Mouse (Mus musculus) CD8-positive naive resting alpha-beta T cell, adult 2 months (primary cell): ENCODE results near the gene Nr4a1.

Experiments used
- DNase-seq, 2 experiments: peaks; one replicate each; pipeline ENCODE4 v3.0.0; 2022; ENCODE audit warnings: low read depth in 2 of 2, low spot score in 2 of 2

Nr4a1 gene

GRCm38 (mm10) chr15:101253886-101254795 lies at the start of gene Nr4a1:
TSS of gene Nr4a1 (plus strand) at chr15:101254269.
- DNase-seq: peak; percentile 62 to 63

- no peak for DNase-seq
These were observed 49.3 kb upstream of the Nr4a1 start for GRCm38 (mm10) chr15:101204781-101205180.

- peak; percentile 55 to 68 for DNase-seq
These were observed 43.8 kb upstream of the Nr4a1 start for GRCm38 (mm10) chr15:101210228-101210627.

GRCm38 (mm10) chr15:101210998-101211613 lies 43.0 kb upstream of the Nr4a1 start:
- DNase-seq: no peak

DNA sequence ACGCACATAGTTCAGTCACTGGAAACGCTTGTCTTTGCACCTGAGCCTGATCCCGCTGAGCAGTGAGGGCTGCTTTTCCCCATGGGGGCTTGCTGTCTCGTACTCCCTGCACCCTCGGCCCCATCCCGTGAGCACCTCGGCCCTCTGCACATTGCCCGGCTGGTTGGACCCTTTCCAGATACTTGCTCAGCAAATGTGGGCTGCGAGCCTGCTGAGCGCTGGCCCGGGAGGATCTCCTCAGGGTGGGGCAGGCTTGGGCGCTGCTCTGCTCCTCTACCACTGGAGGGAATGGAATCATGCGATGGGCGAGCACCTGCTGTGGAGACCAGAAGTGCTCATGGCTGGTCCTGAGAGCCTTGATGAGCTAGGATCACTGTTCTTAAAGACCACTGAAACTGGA lies 41.6 kb upstream of the Nr4a1 start:
- no peak for DNase-seq

DNA sequence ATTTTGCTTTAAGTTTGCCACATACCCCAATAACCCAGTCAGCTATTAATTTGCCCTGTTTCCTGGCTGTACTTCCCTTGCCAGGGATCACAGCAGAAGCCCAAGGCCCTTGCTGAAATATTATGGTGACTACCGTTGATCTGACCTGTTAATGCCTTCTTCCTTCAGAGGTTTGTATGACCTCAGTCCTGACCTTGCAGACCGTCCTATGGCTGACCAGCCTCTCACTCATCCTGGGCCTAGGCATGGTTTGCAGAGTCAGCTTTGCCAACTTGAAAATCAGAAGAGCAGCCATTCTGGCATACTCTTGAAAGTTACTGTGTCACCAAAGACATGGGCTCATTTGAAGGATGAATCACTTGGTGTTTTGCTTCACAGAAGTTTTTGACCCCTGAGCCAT lies 38.9 kb upstream of the Nr4a1 start:
- DNase-seq: no peak

GRCm38 (mm10) chr15:101216036-101216435 lies 38.0 kb upstream of the Nr4a1 start:
- DNase-seq: no peak

- no peak for DNase-seq
These were observed 33.2 kb upstream of the Nr4a1 start for GRCm38 (mm10) chr15:101220905-101221297.

- peak; percentile 52 to 65 for DNase-seq
These were observed 32.6 kb upstream of the Nr4a1 start for GRCm38 (mm10) chr15:101221298-101222104.

GRCm38 (mm10) chr15:101222897-101223482 lies 31.1 kb upstream of the Nr4a1 start:
- DNase-seq: no peak

GRCm38 (mm10) chr15:101223596-101223995 lies 30.5 kb upstream of the Nr4a1 start:
- DNase-seq: no peak

DNA sequence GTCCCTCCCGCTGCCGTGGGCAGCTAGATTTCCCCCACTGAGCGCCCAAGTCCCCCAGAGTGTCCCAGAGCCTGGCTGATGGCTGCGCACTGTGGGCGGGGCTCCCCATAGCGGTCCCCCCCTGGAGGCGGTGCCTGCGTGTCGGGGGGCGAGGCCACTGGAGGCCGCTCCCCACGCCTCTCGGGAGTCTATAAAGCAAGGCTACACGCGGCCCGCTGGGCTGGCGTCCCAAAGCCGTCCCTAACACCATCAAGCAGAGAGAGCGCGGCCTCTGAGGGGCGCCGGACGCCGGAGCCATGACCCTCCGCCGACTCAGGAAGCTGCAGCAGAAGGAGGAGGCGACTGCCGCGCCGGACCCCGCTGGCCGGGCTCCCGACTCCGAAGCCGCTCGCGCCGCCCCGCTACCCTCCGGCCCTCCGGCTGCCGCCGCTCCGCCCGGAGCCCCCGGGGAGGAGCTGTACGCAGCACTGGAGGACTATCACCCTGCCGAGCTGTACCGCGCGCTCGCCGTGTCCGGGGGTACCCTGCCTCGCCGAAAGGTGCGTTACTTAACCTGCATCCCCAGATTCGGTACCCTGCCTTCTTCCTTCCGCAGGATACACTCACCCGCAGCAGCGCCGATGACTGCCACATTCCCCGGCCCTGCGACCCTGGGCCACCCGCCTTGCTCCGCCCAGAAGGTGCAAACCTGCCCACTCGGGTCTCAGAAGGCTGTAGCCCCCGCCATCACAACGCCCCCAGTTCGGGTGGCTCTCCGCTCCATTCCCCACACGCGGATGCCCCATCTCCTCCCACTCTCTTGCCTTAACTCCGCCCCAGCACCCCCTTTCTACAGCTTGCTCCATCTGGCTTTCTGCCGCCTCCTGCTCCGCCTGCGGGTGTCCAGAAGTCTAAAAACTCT lies 29.8 kb upstream of the Nr4a1 start, which contains the start of gene Grasp:
TSS of gene Grasp (plus strand) at position 183 of the 901 bp plus-strand sequence.
- DNase-seq: peak; percentile 73 to 88

- DNase-seq: no peak
These were observed 29.1 kb upstream of the Nr4a1 start for GRCm38 (mm10) chr15:101224977-101225376.

- DNase-seq: no peak
These were observed 26.1 kb upstream of the Nr4a1 start for GRCm38 (mm10) chr15:101227971-101228370.

GRCm38 (mm10) chr15:101228866-101229590 lies 25.0 kb upstream of the Nr4a1 start:
- no peak for DNase-seq

GRCm38 (mm10) chr15:101230503-101230902 lies 23.6 kb upstream of the Nr4a1 start:
- DNase-seq: no peak

DNA sequence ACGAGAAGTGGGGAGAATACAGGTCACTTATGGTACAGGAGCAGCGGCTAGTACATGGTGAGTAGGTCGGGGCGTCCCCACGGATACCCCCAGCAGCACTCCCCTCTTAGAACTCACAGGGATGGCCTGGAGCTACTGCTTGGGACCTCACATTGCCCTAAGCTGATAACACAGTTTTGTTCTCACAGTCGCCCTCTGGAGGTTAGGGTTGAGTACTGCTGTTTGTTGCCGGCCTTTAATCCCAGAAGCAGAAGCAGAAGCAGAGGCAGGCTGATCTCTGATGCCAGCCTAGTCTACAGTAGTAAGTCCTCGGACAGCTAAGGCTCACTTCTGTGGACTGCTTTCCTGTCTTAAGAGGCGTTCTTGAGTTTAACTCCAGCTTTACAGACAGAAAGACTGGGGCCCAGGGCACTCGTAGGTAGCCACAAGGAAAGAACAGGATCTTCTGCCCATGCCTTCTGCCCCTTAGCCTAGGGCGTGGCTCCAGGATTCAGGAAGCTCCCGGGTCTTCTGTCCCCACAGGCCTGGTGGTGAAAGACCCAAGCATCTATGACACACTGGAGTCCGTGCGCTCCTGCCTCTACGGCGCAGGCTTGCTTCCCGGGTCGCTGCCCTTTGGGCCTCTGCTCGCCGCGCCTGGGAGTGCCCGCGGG lies 22.9 kb upstream of the Nr4a1 start:
- peak; percentile 53 to 72 for DNase-seq

DNA sequence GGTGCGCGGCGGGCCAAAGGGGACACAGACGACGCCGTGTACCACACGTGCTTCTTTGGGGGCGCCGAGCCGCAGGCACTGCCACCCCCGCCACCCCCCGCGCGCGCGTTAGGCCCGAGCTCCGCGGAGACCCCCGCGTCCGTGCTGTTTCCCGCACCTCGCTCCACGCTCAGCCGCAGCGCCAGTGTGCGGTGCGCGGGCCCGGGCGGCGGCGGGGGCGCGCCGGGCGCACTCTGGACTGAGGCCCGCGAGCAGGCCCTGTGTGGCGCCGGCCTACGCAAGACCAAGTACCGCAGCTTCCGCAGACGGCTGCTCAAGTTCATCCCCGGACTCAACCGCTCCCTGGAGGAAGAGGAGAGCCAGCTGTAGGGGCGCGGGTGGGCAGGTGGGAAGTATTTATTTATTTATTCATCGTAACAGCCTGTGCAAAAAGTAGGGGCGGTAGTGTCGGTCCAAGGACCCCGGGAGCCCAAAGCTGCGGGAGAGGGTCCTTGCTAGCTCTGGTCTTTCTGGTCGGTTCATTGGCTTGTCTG lies 22.4 kb upstream of the Nr4a1 start:
- DNase-seq: no peak

DNA sequence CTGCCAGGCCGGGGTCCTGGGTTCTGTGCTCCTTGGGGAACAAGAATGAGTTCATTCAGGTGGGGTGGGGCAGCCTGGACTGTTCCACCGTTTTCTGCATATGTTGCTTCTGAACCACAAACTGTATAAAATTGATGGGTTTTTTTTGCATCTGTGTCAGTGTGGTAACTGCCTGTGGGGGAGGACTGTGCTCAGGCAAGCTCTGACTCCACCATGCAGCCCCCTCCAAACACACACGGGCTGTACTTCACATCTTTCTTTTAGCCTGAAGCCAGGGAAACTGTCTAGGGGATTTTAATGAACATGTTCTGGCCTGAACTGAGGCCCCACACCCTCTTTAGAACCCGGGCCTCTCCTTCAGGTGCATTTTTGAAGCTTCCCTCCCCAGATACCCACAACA lies 21.5 kb upstream of the Nr4a1 start:
- no peak for DNase-seq
